Mouse (Mus musculus): ENCODE measurements at regions not wholly inside any gene's neighbourhood (a gene's known extent, or its start where the extent isn't known, plus 50 kb on each side); places are given as distances from the start of the nearest gene placed in this dataset. TPM values are rescaled to one million over a fixed set of nuclear protein-coding genes. Genes with fewer than 3 reads are reported as not detected.
A peak's percentile ranks its signal among the peaks of the same experiment; 100 is the strongest.

- H3K4me3 ChIP-seq = no peak overlapping the region
- no peak overlapping the region for H3K27ac ChIP-seq (replicated peaks)
- WGBS = 95% methylated on average over 6 of the region's 6 CpGs
- H3K9me3 ChIP-seq (replicated peaks) = peaks cover 14% of the 10 kb centered on the region; the same call in 1 of the 2 replicates
- peaks cover 5% of the 10 kb centered on the region for H3K4me1 ChIP-seq
- no peaks in the 10 kb centered on the region for H3K36me3 ChIP-seq
- DNase-seq (ENCODE audit: low spot score) = no peak
- no peaks in the 10 kb centered on the region for H3K27me3 ChIP-seq (ENCODE audit: low read depth, poor library complexity, severe bottlenecking)
Measured at GRCm38 (mm10) chr11:21030362-21030761, 60.7 kb upstream of the Peli1 start.

GRCm38 (mm10) chr11:21031816-21032215 is 59.3 kb upstream of the Peli1 start:
- Histone ChIP-seq H3K9me3 (replicated peaks) (peaks cover 14% of the 10 kb centered on the region; the same call in 1 of the 2 replicates), H3K36me3 (no peaks in the 10 kb centered on the region), H3K27me3 (ENCODE audit: low read depth, poor library complexity, severe bottlenecking) (no peaks in the 10 kb centered on the region), H3K27ac (replicated peaks) (no peak overlapping the region), H3K4me3 (no peak overlapping the region), H3K4me1 (peaks cover 13% of the 10 kb centered on the region)
- no peak for DNase-seq (ENCODE audit: low spot score)
- 87% methylated on average over 2 of the region's 2 CpGs for WGBS

- Histone ChIP-seq H3K4me1 (peaks cover 13% of the 10 kb centered on the region), H3K27me3 (ENCODE audit: low read depth, poor library complexity, severe bottlenecking) (no peaks in the 10 kb centered on the region), H3K27ac (replicated peaks) (no peak overlapping the region), H3K4me3 (no peak overlapping the region), H3K36me3 (no peaks in the 10 kb centered on the region), H3K9me3 (replicated peaks) (peaks cover 14% of the 10 kb centered on the region; the same call in 1 of the 2 replicates)
- no peak for DNase-seq (ENCODE audit: low spot score)
- WGBS = 91% methylated on average over 14 of the region's 14 CpGs
Measured at GRCm38 (mm10) chr11:21033234-21033822, 57.8 kb upstream of the Peli1 start.

- WGBS = 68% methylated on average over 11 of the region's 11 CpGs
- no peaks in the 10 kb centered on the region for H3K27me3 ChIP-seq (ENCODE audit: low read depth, poor library complexity, severe bottlenecking)
- peaks cover 13% of the 10 kb centered on the region for H3K4me1 ChIP-seq
- peaks cover 14% of the 10 kb centered on the region; the same call in 1 of the 2 replicates for H3K9me3 ChIP-seq (replicated peaks)
- H3K4me3 ChIP-seq = no peak overlapping the region
- H3K36me3 ChIP-seq = no peaks in the 10 kb centered on the region
- DNase-seq (ENCODE audit: low spot score) = no peak
- peak overlapping the region; percentile 23; the same call in 1 of the 2 replicates for H3K27ac ChIP-seq (replicated peaks)
Measured at GRCm38 (mm10) chr11:21033823-21034401, 57.2 kb upstream of the Peli1 start.

GRCm38 (mm10) chr11:21036161-21036916 is 54.8 kb upstream of the Peli1 start:
- Histone ChIP-seq H3K27me3 (ENCODE audit: low read depth, poor library complexity, severe bottlenecking) (no peaks in the 10 kb centered on the region), H3K4me3 (no peak overlapping the region), H3K27ac (replicated peaks) (no peak overlapping the region), H3K36me3 (no peaks in the 10 kb centered on the region), H3K4me1 (peaks cover 13% of the 10 kb centered on the region), H3K9me3 (replicated peaks) (no peaks in the 10 kb centered on the region)
- DNase-seq (ENCODE audit: low spot score) = no peak
- WGBS = 65% methylated on average over 7 of the region's 7 CpGs

GRCm38 (mm10) chr11:21037267-21037906 is 53.7 kb upstream of the Peli1 start:
- WGBS = 90% methylated on average over 6 of the region's 6 CpGs
- Histone ChIP-seq H3K9me3 (replicated peaks) (no peaks in the 10 kb centered on the region), H3K4me3 (no peak overlapping the region)

GRCm38 (mm10) chr11:21041201-21041600 is 49.9 kb upstream of the Peli1 start:
- Histone ChIP-seq H3K4me3 (no peak overlapping the region), H3K4me1 (peaks cover 4% of the 10 kb centered on the region; the same call in 1 of the 2 replicates), H3K27ac (replicated peaks) (no peak overlapping the region), H3K9me3 (replicated peaks) (no peaks in the 10 kb centered on the region), H3K27me3 (ENCODE audit: low read depth, poor library complexity, severe bottlenecking) (no peaks in the 10 kb centered on the region), H3K36me3 (no peaks in the 10 kb centered on the region)
- DNase-seq (ENCODE audit: low spot score) = no peak
- WGBS = 76% methylated on average over 5 of the region's 5 CpGs

More at GRCm38 (mm10) chr11:21037267-21037906, 53.7 kb upstream of the Peli1 start:
- Histone ChIP-seq H3K27me3 (ENCODE audit: low read depth, poor library complexity, severe bottlenecking) (no peaks in the 10 kb centered on the region), H3K27ac (replicated peaks) (no peak overlapping the region), H3K36me3 (no peaks in the 10 kb centered on the region), H3K4me1 (peaks cover 13% of the 10 kb centered on the region)
- DNase-seq (ENCODE audit: low spot score) = no peak

Small RNA genes in the stretch of these regions (microRNA-seq; reads per million reads assigned to microRNA genes)
- not detected for gene Gm23681

Data from midbrain, embryonic 10.5 days (tissue).